In the genomic region with DNA sequence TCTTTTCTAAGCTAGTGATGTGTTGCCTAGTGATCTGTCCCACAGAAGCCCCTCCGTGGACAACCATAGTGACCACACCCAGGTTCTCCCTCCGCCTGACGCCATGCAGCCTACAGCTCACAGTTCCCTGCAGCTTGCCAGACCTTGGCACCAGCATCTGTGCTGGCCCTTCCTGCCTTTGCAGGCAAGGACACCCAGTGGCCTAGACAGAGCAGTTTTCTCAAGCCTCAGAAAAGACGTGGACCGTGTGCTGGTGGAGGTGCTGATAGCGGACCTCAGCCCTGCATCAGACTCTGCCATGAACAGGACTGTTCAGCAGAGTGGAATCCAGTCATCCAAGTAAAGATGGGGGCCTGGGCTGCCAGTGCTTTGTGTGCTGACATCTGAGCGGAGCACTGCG, we compare ENCODE assay signal across 17 mouse cellular contexts. TPM values are rescaled to one million over a fixed set of nuclear protein-coding genes. Genes with fewer than 3 reads are reported as not detected.
DNase-seq lines count a peak whose midpoint lies in the region; ATAC-seq and TF ChIP-seq lines count a peak whose summit lies in the region.
"Had no signal": no experiment of that assay in that cellular context is flagged by ENCODE, and none has a peak within 500 bp of the region (broad histone marks: within the 10 kb centered on the region; RNA-seq: fewer than 3 reads in every experiment).

No protein-coding gene starts in this region.

- WGBS in midbrain, embryonic 12.5 days = 83% methylated on average over 8 of the region's 8 CpGs
- WGBS in midbrain, embryonic 10.5 days = 84% methylated on average over 8 of the region's 8 CpGs
- 78% methylated on average over 8 of the region's 8 CpGs for WGBS in limb, embryonic 13.5 days

- peak; percentile 74 to 77 for DNase-seq in cerebellum, postnatal 10 days
- DNase-seq in cerebellum, adult 8-10 months = no peak
- no peak for DNase-seq in midbrain, embryonic 10.5 days (ENCODE audit: low spot score)
- peak; percentile 17 for DNase-seq in brain, embryonic 14.5 days (ENCODE audit: low read depth)
- DNase-seq in thymus, postnatal 36 days = no peak
- DNase-seq: B cell, adult 2 months; liver, embryonic 13.5 days; lung, postnatal 10 days had no signal

- H3K27ac ChIP-seq in midbrain, embryonic 12.5 days (replicated peaks) = peak overlapping the region; percentile 52
- no peak overlapping the region for H3K27ac ChIP-seq in midbrain, embryonic 10.5 days (replicated peaks)
- no peak overlapping the region for H3K27ac ChIP-seq in limb, embryonic 13.5 days
- H3K27ac ChIP-seq: embryonic facial prominence, embryonic 12.5 days; layer of hippocampus, adult 2 months; liver, embryonic 13.5 days had no signal

- no peak overlapping the region for H3K4me2 ChIP-seq in midbrain, embryonic 12.5 days (replicated peaks)
- H3K4me2 ChIP-seq in limb, embryonic 13.5 days (replicated peaks) = no peak overlapping the region
- H3K4me2 ChIP-seq: embryonic facial prominence, embryonic 12.5 days; liver, embryonic 13.5 days had no signal

- no peaks in the 10 kb centered on the region for H3K27me3 ChIP-seq in midbrain, embryonic 12.5 days
- peaks cover 7% of the 10 kb centered on the region; the same call in 1 of the 2 replicates for H3K27me3 ChIP-seq in midbrain, embryonic 10.5 days (ENCODE audit: low read depth, poor library complexity, severe bottlenecking)
- H3K27me3 ChIP-seq in limb, embryonic 13.5 days = no peaks in the 10 kb centered on the region
- H3K27me3 ChIP-seq: embryonic facial prominence, embryonic 12.5 days; liver, embryonic 13.5 days had no signal

- peaks cover 49% of the 10 kb centered on the region for H3K4me1 ChIP-seq in midbrain, embryonic 12.5 days
- H3K4me1 ChIP-seq in midbrain, embryonic 10.5 days = peaks cover 36% of the 10 kb centered on the region
- peaks cover 26% of the 10 kb centered on the region for H3K4me1 ChIP-seq in limb, embryonic 13.5 days
- H3K4me1 ChIP-seq: embryonic facial prominence, embryonic 12.5 days had no signal

- no peak overlapping the region for H3K9ac ChIP-seq in midbrain, embryonic 12.5 days (replicated peaks)
- H3K9ac ChIP-seq in limb, embryonic 13.5 days = peak overlapping the region; percentile 19; the same call in 1 of the 2 replicates
- H3K9ac ChIP-seq: embryonic facial prominence, embryonic 12.5 days; liver, embryonic 13.5 days had no signal

- ATAC-seq in midbrain, embryonic 12.5 days (ENCODE audit: low FRiP score, low read depth) = no peak
- ATAC-seq in limb, embryonic 13.5 days (ENCODE audit: low FRiP score, low read depth) = no peak
- ATAC-seq in granulocyte monocyte progenitor cell, adult 5-6 weeks (replicated peaks; ENCODE audit: poor library complexity, severe bottlenecking) = no peak
- ATAC-seq: intestine, postnatal 0 days had no signal

- no peak for TF ChIP-seq POLR2A in brain, embryonic 14.5 days (IDR thresholded peaks at IDR 0.05; ENCODE audit: borderline replicate concordance, extremely low read depth, insufficient read depth, insufficient read length, poor library complexity, severe bottlenecking)

- H3K4me3 ChIP-seq in midbrain, embryonic 12.5 days = no peak overlapping the region
- no peak overlapping the region for H3K4me3 ChIP-seq in midbrain, embryonic 10.5 days
- H3K4me3 ChIP-seq in limb, embryonic 13.5 days = no peak overlapping the region
- H3K4me3 ChIP-seq: embryonic facial prominence, embryonic 12.5 days; layer of hippocampus, adult 2 months; liver, embryonic 13.5 days had no signal

- no peaks in the 10 kb centered on the region for H3K9me3 ChIP-seq in midbrain, embryonic 12.5 days
- no peaks in the 10 kb centered on the region for H3K9me3 ChIP-seq in midbrain, embryonic 10.5 days (replicated peaks)
- no peaks in the 10 kb centered on the region for H3K9me3 ChIP-seq in limb, embryonic 13.5 days
- H3K9me3 ChIP-seq: embryonic facial prominence, embryonic 12.5 days; liver, embryonic 13.5 days had no signal

- H3K36me3 ChIP-seq in midbrain, embryonic 12.5 days = peaks cover 4% of the 10 kb centered on the region; the same call in 1 of the 2 replicates
- H3K36me3 ChIP-seq in midbrain, embryonic 10.5 days = peaks cover 17% of the 10 kb centered on the region
- H3K36me3 ChIP-seq in limb, embryonic 13.5 days = peaks cover 35% of the 10 kb centered on the region

- TF ChIP-seq CTCF in brain, embryonic 14.5 days (IDR thresholded peaks at IDR 0.05; ENCODE audit: borderline replicate concordance, extremely low read depth, insufficient read depth, insufficient read length) = no peak

RNA-seq across cellular contexts. Expression of a gene that starts 35.1 kb away (rescaled TPM):
- 16.9 and 17.3 TPM in 2 replicates for polyA plus RNA-seq in midbrain, embryonic 12.5 days (2016; fragmentation: Nextera tagmentation; extraction: Ambion mirVana)
- 17.8 and 18.6 TPM in 2 replicates for polyA plus RNA-seq in midbrain, embryonic 10.5 days (2016; fragmentation: Nextera tagmentation; extraction: Ambion mirVana)
- 18.9 and 19.5 TPM in 2 replicates for polyA plus RNA-seq in brain, embryonic 14.5 days (2012; rRNA removed)
- 18.2 and 19.8 TPM in 2 replicates for polyA plus RNA-seq in limb, embryonic 13.5 days (2015; fragmentation: Nextera tagmentation; extraction: Ambion mirVana)
- total RNA-seq in granulocyte monocyte progenitor cell, adult 5-6 weeks (2014; fragmentation: Nextera tagmentation) = 5.0 and 20.5 TPM in 2 replicates
- 8.1 and 12.0 TPM in 2 replicates for total RNA-seq in granulocyte monocyte progenitor cell, adult 5-6 weeks (2017)

RNA-seq across cellular contexts. Expression of a gene that starts 37.4 kb away (rescaled TPM):
- polyA plus RNA-seq in midbrain, embryonic 12.5 days (2016; fragmentation: Nextera tagmentation; extraction: Ambion mirVana) = 0.43 and 0.76 TPM in 2 replicates
- 0.51 and 0.54 TPM in 2 replicates for polyA plus RNA-seq in midbrain, embryonic 10.5 days (2016; fragmentation: Nextera tagmentation; extraction: Ambion mirVana)
- 1.0 and 1.2 TPM in 2 replicates for polyA plus RNA-seq in brain, embryonic 14.5 days (2012; rRNA removed)
- polyA plus RNA-seq in limb, embryonic 13.5 days (2015; fragmentation: Nextera tagmentation; extraction: Ambion mirVana) = 27.2 and 28.6 TPM in 2 replicates
- not detected in 2 replicates for total RNA-seq in granulocyte monocyte progenitor cell, adult 5-6 weeks (2014; fragmentation: Nextera tagmentation)
- not detected in 2 replicates for total RNA-seq in granulocyte monocyte progenitor cell, adult 5-6 weeks (2017)
- total RNA-seq: heart, postnatal 25 days; megakaryocyte-erythroid progenitor cell, adult 5-6 weeks; neutrophil, adult 5-6 weeks had no signal

Comparison
In these comparisons a context has a peak if more than half of its experiments do, and no peak if none do; other contexts are left out.
1. DNase-seq: peak in cerebellum, postnatal 10 days (2 of 2) and brain, embryonic 14.5 days (single experiment); none in cerebellum, adult 8-10 months (single experiment), midbrain, embryonic 10.5 days (single experiment) and thymus, postnatal 36 days (0 of 2).
2. RNA of a gene that starts 37.4 kb away (polyA plus RNA-seq): 27.2 to 28.6 TPM in limb, embryonic 13.5 days; 1.0 to 1.2 TPM in brain, embryonic 14.5 days, 0.51 to 0.54 TPM in midbrain, embryonic 10.5 days and 0.43 to 0.76 TPM in midbrain, embryonic 12.5 days; every median in the first group is over 10 times any median in the second.